Mouse (Mus musculus): ENCODE results near the gene Nme1.

The Nme1 gene

GRCm38 (mm10) chr11:93968005-93968847 lies at the start of gene Nme1, which contains the start of gene Gm20390:
Gene Nme1, minus strand, starts transcription at chr11:93968521.
Gene Gm20390, minus strand, starts transcription at chr11:93968293.
- peak; percentile 98 for DNase-seq

- no peak for DNase-seq
Observed at GRCm38 (mm10) chr11:94003346-94003745, 35.0 kb upstream of the Nme1 start.

DNA sequence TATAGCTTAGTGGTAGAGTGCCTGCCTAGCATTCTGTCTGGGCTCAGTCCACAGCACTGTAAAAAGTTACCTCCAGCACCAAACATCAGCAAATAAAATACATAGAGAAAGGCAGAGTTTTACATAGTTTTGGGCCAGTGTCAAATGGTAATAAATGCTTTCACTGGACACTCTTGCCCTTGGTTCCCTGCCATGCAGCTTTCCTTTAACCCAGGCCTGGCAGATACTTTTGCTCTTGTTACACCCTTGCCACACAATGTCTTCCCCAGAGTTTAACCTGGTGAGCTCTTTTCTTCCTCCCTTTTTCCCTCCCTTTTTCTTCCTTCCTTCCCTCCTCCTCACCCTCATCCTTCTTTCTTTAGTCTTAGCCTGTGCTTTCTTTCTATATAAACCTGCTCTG lies 31.0 kb upstream of the Nme1 start:
- no peak for DNase-seq

- DNase-seq, result peak; percentile 86
Observed at GRCm38 (mm10) chr11:93997141-93997775, 28.9 kb upstream of the Nme1 start.

GRCm38 (mm10) chr11:93996306-93997140 lies 28.2 kb upstream of the Nme1 start:
- peak; percentile 65 for DNase-seq

DNA sequence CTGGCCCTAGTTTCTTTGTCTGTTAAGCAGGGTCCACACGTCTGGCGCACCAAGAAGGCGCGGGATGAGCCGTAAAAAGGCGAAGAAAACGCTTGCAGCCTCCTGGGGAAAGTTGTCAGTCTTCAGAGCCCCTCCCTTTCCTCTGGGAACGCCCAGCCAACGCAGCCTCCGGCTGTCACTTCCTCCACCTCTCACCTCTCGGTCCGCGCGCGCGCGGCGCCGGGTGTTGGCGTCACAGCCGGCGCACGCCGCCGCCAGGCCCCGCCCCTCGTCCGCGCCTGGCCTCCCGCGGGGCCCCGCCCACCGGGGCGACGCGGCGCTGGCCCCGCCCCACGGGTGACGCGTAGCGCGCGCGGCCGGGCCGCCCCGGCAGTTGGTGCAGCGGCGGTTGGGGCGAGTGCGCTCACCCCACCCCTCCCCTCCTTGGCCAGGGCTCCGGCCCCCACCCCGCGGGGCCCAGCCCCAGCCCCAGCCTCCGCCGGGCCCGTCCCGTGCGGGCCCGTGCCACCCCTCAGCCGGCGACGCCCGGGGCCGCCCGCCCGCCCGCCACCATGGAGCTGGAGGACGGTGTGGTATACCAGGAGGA lies 27.5 kb upstream of the Nme1 start, which contains the start of gene Spag9:
TSS of gene Spag9 (plus strand) at position 372 of the 586 bp plus-strand sequence.
- DNase-seq, result peak; percentile 97

DNA sequence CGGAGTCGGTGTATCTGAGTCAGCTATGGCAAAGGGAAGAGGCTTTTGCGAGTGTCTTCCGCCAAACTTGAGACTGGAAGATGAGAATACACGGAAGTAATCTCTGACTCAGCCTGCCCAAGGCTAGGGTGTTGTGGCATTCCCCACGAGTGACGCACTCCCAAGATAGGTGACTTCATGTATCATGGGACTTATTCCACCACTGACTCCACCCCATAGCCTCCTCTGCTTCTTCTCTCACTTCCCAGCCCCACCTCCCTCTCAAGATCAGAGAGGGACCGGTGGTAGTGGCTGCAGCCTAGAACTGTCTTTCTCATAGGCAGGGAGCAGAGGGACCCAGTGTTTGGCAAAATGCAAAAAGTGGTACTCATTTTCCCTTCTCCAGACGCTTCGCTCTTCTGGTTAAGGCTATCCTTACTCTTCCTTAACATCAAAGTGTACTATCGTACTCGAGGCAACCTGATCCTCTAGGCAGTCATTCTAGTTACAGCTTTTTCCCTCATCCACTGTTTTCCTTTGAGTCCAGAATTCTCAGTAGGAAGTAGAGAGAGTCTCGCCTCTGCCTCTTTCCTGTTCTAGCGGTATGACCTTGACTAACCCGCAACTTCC lies 26.9 kb upstream of the Nme1 start:
- DNase-seq, result peak; percentile 90

DNA sequence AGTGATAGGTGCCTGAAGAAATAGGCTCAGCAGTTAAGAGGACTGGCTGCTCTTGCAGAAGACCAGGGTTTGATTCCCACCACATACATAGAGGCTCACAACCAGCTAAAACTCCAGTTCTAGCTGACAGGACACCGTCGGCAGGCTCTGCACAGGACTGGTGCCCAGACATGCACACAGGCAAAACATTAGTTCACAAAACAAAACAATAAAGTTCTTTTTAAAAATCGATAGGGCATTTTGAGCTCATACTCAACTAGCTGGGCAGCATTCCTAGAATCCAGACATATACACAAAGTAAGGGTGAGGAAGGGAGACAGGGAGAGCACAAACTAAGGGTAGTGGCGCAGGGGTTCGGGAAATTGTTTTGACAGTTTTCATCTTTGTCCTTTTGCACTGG lies 26.2 kb upstream of the Nme1 start:
- no peak for DNase-seq

GRCm38 (mm10) chr11:93988328-93989062 lies 20.2 kb upstream of the Nme1 start:
- DNase-seq, result peak; percentile 71

DNA sequence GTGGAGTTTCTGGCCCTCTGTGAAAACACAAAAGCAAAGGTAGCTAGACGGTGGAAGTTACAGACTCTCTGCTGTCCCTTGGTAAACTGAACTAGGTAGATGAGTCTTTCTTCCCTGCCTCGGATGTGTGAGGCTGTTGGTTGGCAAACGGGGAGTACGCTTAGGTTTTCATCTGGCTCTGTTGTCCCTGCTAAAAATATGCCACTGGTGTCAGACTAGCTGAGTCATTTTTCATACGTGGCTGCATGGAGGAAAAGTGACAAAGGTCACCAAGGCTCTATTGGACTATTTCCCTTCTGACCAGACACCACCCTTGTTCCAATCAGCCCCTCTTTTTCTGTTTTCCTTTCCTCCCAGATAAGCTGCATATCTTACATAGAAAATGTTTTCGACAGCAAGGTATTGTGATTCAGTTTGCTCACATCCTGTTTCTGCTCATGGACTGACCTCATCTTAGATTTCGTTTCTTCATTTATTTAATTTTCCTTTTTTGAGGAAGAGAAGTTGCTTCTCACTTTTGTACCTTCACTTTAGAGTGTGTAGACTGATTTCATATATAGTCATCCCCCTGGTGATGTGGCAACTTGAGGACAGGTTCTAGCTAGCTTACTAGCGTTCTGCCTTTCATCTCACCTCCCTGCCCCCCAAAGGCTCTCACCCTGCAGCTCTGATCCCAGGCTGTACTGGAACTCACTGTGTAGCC lies 19.5 kb upstream of the Nme1 start:
- DNase-seq, result peak; percentile 46

DNA sequence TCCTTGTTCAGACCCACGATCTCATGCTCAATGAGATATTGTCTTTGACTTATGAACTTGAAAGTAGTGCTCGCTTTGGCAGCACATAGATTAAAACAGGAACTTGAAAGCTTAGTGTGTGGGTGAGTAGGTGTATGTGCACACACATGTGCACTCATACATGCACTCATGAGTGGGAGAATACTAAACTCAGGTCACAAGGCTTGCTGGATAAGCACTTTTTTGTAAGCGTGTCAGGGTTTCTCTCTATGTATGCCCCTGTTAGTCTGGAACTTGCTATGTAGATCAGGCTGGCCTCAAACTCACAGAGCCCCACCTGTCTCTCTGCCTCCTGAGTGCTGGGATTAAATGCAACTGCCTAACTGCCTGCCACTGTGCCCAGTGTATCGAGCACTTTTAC lies 18.7 kb upstream of the Nme1 start:
- DNase-seq, result no peak

DNA sequence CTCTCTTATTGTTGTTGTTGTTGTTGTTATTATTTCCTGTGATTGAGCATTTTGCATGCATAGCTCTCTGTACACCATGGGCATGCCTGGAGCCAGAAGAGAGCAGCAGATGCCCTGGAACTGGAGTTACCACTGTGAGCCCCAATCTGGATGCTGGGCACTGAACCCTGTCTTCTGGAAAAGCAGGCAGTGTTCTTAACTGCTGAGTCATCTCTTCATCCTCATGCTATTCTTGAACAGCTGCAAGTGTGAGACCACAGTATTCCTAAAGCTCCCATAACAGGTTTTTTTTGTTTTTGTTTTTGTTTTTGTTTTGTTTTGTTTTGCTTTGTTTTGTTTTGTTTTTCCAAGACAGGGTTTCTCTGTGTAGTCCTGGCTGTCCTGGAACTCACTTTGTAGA lies 18.0 kb upstream of the Nme1 start:
- DNase-seq, result no peak

DNA sequence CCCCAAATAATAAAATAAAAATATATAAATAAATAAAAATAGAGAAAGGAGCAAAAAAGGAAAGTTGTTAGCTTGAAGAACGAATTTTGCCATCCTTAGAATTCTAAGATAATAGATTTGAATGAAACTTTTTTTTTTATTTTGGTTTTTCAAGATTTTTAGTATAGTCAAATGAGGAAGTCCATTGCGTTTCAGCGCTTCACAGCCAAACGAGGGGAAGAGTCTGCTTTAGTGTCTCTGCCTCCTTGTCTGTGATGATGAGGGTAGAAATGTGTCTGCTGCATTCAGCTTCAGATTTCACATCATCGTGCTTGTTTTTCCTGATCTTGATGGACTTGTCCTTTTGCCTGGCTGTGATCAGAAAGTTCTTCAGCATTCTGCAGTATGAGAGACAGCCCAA lies 16.9 kb upstream of the Nme1 start:
- no peak for DNase-seq

DNA sequence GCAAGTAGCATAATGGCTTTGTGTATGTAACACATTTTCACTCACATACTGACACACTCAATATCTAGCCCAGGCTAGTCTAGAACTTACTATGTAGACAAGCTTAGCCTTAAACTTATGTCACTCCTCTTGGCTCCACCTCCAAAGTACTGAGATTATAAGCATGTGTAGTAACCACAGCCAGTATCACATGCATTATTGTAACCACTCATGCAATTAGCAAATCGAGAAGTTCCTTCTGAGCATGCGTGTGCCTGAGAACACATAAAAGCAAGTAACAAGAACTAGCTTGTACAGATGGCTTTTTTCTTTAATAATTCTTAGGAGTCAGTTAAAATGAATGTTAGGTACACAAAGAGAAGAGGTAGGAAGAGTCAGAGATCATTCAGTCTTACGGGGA lies 16.3 kb upstream of the Nme1 start:
- no peak for DNase-seq

DNA sequence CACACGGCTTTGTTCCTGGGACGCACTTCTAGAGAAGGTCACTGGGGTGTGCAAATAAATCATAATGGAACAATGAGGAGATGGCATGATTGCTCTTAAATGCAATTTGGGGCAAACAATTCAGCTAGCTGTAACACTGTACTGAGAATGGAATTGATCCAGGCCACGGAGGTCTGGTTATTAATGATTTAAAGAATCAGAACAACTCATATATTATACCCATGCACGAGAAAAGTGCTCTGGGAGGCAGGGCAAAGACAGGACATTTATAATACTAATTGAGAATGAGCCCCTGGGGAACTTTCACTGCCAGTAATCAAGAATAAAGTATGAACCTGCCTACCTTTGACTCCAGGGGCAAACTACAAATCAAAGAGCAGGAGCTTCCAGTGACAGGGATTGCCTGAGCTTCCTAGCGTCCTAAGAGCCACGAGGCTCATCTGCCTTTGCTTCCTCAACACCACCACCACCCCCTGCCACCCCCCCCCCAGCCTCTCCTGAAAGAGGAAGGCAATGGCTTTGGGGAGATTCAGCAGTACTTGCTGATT lies 11.3 kb upstream of the Nme1 start:
- DNase-seq, result no peak

DNA sequence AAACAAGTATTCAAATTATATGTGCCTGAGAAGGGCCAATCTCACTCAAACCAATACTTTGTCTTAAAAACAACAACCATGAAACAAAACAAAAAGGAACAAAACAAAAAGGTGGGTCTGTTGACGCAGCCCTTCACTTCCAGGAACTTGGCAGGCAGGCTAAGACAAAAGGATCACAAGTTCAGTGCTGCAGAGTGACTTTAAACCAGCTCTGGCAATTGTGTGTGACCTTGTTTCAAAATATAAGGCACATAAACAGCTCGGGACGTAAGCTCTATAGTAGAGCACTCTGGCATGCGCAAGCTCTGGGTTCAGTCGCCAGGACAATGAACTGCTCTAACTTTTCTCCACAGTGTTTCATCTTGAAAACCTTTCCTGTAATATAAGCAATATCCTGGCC lies 4.6 kb upstream of the Nme1 start:
- no peak for DNase-seq

- DNase-seq, result no peak
Observed at GRCm38 (mm10) chr11:93969799-93970198, 1.5 kb upstream of the Nme1 start.

DNA sequence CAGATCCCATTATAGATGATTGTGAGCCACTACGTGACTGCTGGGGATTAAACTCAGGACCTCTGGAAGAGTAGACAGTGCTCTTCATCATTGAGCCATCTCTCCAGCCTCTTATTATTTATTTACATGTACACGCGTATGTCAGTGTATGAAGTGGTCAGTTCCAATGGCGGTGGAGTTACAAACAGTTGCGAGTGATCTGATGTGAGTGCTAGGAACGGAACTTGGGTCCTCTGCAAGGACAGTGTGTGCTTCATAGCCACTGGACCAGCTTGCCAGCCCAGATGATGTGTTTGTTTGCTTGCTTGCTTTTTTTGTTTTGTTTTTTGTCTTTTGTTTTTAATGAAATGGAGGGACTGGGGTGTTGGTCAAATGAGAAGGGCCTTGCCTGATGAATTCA lies 850 bp upstream of the Nme1 start:
- no peak for DNase-seq

DNA sequence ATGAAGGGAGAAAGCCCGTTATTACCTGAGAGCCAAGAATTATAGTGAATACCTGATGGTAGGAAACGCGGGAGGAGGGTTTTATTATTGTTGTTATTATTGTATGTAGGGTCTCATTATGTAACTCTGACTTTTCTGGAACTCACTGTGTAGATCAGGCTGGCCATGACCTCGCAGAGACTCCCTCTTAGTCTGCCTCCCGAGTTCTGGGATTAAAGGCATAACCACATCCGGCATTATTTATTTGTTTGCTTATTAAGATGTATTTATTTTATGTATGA lies 467 bp upstream of the Nme1 start:
- no peak for DNase-seq

DNA sequence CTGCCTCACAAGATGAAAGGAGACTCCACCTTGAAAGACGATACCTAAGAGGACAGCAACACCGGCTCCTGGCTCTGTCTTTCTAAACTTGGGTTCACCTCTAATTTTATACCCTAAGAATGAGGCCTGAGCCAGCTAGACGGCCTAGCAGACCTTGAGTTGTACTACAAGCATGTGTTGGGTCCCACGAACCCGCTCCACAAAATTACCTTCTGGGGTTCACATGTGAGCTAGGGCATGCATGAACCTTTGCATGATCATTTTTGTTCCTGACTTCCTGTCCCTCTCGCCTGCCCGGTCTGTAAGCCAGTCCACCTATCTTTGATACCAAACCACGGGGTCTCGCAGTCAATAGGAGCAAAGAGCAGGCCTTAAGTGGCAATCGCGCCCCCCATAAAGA lies 940 bp downstream of the Nme1 start:
- DNase-seq, result no peak

DNA sequence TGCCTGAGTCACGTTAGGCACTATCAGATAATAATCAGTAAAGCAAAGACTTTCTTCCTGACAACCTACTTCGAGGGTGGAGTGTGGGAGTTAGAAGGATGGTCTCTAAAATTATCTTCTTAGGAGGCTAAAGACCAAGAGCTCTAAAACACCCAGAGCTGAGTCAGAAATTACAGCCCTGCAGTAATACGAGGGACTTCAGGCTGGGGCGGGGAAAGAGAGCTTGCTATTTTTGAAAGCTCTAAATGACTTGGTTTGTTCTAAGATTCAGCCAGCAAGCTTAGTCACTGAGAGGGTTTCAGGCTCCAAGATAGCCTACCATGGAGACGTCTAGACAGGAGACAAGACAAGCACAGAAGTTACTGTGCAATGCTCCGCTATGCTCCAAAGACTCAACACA lies 2.9 kb downstream of the Nme1 start:
- DNase-seq, result no peak
